Mouse (Mus musculus): Measurements from ENCODE around the gene Itgae.
A peak's percentile ranks its signal among the peaks of the same experiment; 100 is the strongest.

Gene Itgae

GRCm38 (mm10) chr11:73090283-73090682 lies at the start of gene Itgae:
TSS of gene Itgae (plus strand) at chr11:73090583.
- DNase-seq (ENCODE audit: low read depth, low spot score), result no peak

GRCm38 (mm10) chr11:73044229-73044755 lies 46.1 kb upstream of the Itgae start:
- DNase-seq (ENCODE audit: low read depth, low spot score), result peak; percentile 19

- peak; percentile 77 for DNase-seq (ENCODE audit: low read depth, low spot score)
Observed at GRCm38 (mm10) chr11:73044789-73045188, 45.6 kb upstream of the Itgae start.

GRCm38 (mm10) chr11:73047542-73047996 lies 42.8 kb upstream of the Itgae start, which contains the start of gene Ncbp3:
TSS of gene Ncbp3 (plus strand) at chr11:73047783.
- peak; percentile 98 for DNase-seq (ENCODE audit: low read depth, low spot score)

GRCm38 (mm10) chr11:73048030-73048876 lies 42.1 kb upstream of the Itgae start:
- no peak for DNase-seq (ENCODE audit: low read depth, low spot score)

GRCm38 (mm10) chr11:73049335-73049734 lies 41.0 kb upstream of the Itgae start:
- peak; percentile 85 for DNase-seq (ENCODE audit: low read depth, low spot score)

GRCm38 (mm10) chr11:73052795-73053194 lies 37.6 kb upstream of the Itgae start:
- no peak for DNase-seq (ENCODE audit: low read depth, low spot score)

- DNase-seq (ENCODE audit: low read depth, low spot score), result no peak
Observed at GRCm38 (mm10) chr11:73057701-73058100, 32.7 kb upstream of the Itgae start.

GRCm38 (mm10) chr11:73059630-73060029 lies 30.8 kb upstream of the Itgae start:
- DNase-seq (ENCODE audit: low read depth, low spot score), result no peak

GRCm38 (mm10) chr11:73061413-73061812 lies 29.0 kb upstream of the Itgae start:
- no peak for DNase-seq (ENCODE audit: low read depth, low spot score)

- DNase-seq (ENCODE audit: low read depth, low spot score), result peak; percentile 53
Observed at GRCm38 (mm10) chr11:73071839-73072238, 18.5 kb upstream of the Itgae start.

- no peak for DNase-seq (ENCODE audit: low read depth, low spot score)
Observed at GRCm38 (mm10) chr11:73076295-73076694, 14.1 kb upstream of the Itgae start.

- no peak for DNase-seq (ENCODE audit: low read depth, low spot score)
Observed at GRCm38 (mm10) chr11:73076733-73077132, 13.7 kb upstream of the Itgae start.

- DNase-seq (ENCODE audit: low read depth, low spot score), result no peak
Observed at GRCm38 (mm10) chr11:73077211-73077720, 13.1 kb upstream of the Itgae start.

- DNase-seq (ENCODE audit: low read depth, low spot score), result no peak
Observed at GRCm38 (mm10) chr11:73078615-73079014, 11.8 kb upstream of the Itgae start.

GRCm38 (mm10) chr11:73080306-73080705 lies 10.1 kb upstream of the Itgae start:
- no peak for DNase-seq (ENCODE audit: low read depth, low spot score)

GRCm38 (mm10) chr11:73084303-73084702 lies 6.1 kb upstream of the Itgae start:
- DNase-seq (ENCODE audit: low read depth, low spot score), result no peak

- no peak for DNase-seq (ENCODE audit: low read depth, low spot score)
Observed at GRCm38 (mm10) chr11:73084804-73085231, 5.6 kb upstream of the Itgae start.

GRCm38 (mm10) chr11:73085391-73085790 lies 5.0 kb upstream of the Itgae start:
- peak; percentile 20 for DNase-seq (ENCODE audit: low read depth, low spot score)

GRCm38 (mm10) chr11:73087700-73088480 lies 2.5 kb upstream of the Itgae start:
- no peak for DNase-seq (ENCODE audit: low read depth, low spot score)

- DNase-seq (ENCODE audit: low read depth, low spot score), result no peak
Observed at GRCm38 (mm10) chr11:73090826-73091225, 443 bp downstream of the Itgae start.

- DNase-seq (ENCODE audit: low read depth, low spot score), result no peak
Observed at GRCm38 (mm10) chr11:73092057-73092456, 1.7 kb downstream of the Itgae start.
